Mouse (Mus musculus): ENCODE data around the gene Rnf128. TPM values are rescaled to one million over a fixed set of nuclear protein-coding genes. Genes with fewer than 3 reads are reported as not detected.

Gene Rnf128
- 2.3 TPM for polyA plus RNA-seq (2017; shearing (Covaris generic))

DNA sequence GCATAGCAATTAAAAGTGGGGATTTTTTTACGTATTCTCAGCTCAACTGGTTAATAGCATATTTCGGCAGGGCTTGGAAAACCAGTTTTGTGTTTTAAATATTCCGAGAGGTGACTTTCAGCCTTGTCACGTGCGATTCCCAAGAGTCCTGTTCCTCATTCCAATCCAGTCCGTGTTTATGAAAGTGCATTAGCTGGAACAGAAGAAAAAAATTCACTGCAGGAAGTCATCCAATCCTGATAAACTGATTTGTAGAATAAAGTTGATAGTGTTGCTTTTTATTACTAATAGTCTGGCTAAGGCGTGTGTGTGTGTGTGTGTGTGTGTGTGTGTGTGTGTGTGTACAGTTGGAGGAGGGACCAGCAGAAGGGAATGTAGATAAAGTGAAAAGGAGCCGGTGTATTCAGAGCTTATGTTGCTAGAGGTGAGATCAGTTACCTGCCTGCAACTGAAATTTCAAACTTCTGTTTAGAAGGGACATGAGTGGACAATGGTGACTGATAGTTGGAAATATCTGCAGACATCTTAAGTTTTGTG, at the start of gene Rnf128:
Gene Rnf128 (plus strand): TSS at position 392 of the 537 bp plus-strand sequence.

DNA sequence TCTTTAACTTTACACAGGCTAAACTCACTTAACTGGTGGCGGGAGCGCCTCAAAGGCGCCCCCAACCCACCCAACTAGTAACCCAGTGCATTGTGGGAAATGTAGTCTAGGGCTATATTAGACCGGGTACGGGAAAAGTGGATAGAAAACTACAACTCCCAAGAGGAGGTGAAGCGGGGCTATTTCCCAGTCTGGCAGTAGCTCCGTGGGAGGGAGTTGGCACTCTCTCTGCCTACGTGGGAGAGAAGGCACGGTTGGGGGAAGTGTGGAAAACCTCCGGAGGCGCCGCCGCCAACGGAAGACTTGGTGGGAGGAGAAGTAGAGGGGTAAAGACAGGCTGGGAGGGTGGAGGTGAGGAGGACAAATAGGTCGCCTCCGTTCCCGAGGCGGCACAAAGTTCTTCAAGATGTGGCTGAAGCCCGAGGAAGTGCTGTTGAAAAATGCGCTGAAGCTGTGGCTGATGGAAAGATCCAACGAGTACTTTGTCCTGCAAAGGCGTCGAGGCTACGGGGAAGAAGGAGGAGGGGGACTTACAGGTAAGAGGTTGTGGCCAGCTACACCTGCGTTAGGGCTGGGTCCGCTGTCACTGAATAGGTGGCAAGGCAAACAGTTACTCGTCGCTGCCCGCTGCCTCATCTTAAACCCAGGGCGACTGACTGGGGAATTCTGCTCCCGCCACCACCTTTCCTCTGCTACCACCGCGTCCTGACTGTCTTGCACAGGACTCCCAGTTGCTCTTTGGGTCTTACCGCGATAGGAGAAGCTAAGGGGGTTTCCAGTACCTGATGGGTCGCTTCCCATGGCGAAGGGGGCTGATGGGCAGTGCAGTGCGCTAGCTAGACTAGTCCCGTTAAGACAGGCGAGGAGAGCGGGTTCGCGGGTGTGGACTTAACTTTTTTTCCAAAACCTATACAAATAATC, 121.9 kb downstream of the Rnf128 start, which contains the start of gene Tbc1d8b:
Gene Tbc1d8b (plus strand): TSS at position 222 of the 921 bp plus-strand sequence.

DNA sequence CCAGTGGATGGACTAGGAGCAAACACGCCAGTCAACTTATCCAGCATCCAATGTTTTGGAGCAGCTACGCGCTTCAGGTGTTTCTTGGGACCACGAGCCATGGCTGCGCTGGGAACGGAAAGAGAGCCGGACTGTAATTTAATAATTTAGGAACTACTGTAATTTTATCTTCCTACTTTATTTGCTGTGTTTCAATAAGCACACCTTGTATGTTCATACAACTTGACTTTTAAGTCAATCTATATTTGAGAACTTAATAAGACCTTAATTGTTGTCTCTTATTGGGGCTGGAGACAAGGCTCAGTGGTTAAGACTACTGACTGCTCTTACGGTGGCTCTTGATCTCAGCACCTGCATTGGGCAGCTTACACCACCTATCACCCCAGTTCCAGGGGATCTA, 151.3 kb downstream of the Rnf128 start, which contains the start of gene Gm15013:
Gene Gm15013 (minus strand): TSS at position 101 of the 400 bp plus-strand sequence.

Other genes starting within 250 kb of the Rnf128 start
- not detected for gene Trap1a, start 229.6 kb upstream of the Rnf128 start, polyA plus RNA-seq (2017; shearing (Covaris generic))
- gene D330045A20Rik, start 82.9 kb upstream of the Rnf128 start, polyA plus RNA-seq (2017; shearing (Covaris generic)), result 0.27 TPM
- 13.8 TPM for gene Tbc1d8b, start 121.7 kb downstream of the Rnf128 start, polyA plus RNA-seq (2017; shearing (Covaris generic))
- 0.61 TPM for gene Gm15013, start 151.2 kb downstream of the Rnf128 start, polyA plus RNA-seq (2017; shearing (Covaris generic))
- not detected for gene Ripply1, start 219.0 kb downstream of the Rnf128 start, polyA plus RNA-seq (2017; shearing (Covaris generic))
- not detected for gene Cldn2, start 237.5 kb downstream of the Rnf128 start, polyA plus RNA-seq (2017; shearing (Covaris generic))